Mouse (Mus musculus) limb, embryonic 15.5 days (tissue): Measurements from ENCODE around the gene Egfr. TPM values are rescaled to one million over a fixed set of nuclear protein-coding genes. Genes with fewer than 3 reads are reported as not detected.

ENCODE experiments used
- ATAC-seq: fragments of 200-750 bp; cut with Nextera tagmentation; 2 replicates; pipeline ENCODE4 v1.8.0; 2017; ENCODE audit warnings: low read depth, moderate TSS enrichment; ENCODE audit not compliant: insufficient number of reproducible peaks, low FRiP score, low TSS enrichment
- H3K27ac ChIP-seq: fragments of 300-500 bp; sonication (generic); 2 replicates; pipeline ENCODE4 v1.5.1; 2015; ENCODE audit warnings: moderate library complexity, mild to moderate bottlenecking, inconsistent platforms
- H3K27me3 ChIP-seq: fragments of 300-500 bp; sonication (generic); 2 replicates; pipeline ENCODE4 v1.6.1; 2015; ENCODE audit warnings: inconsistent platforms
- H3K36me3 ChIP-seq: fragments of 300-500 bp; sonication (generic); 2 replicates; pipeline ENCODE4 v1.6.1; 2015; ENCODE audit warnings: inconsistent platforms
- H3K4me1 ChIP-seq: fragments of 300-500 bp; sonication (generic); 2 replicates; pipeline ENCODE4 v1.6.1; 2015; ENCODE audit warnings: inconsistent platforms
- H3K4me2 ChIP-seq: fragments of 300-500 bp; sonication (generic); 2 replicates; pipeline ENCODE4 v1.6.1; 2015; ENCODE audit warnings: mild to moderate bottlenecking, inconsistent platforms
- H3K4me3 ChIP-seq: fragments of 300-500 bp; sonication (generic); 2 replicates; pipeline ENCODE4 v1.5.1; 2015; ENCODE audit warnings: mild to moderate bottlenecking, inconsistent platforms
- H3K9ac ChIP-seq: fragments of 300-500 bp; sonication (generic); 2 replicates; pipeline ENCODE4 v1.6.1; 2015; ENCODE audit warnings: inconsistent platforms
- H3K9me3 ChIP-seq: fragments of 300-500 bp; sonication (generic); 2 replicates; pipeline ENCODE4 v1.6.1; 2016; ENCODE audit warnings: inconsistent platforms
- WGBS: fragments of 180-500 bp; shearing (Covaris S2); methylation state at CpG from one replicate; pipeline ENCODE4 v1.1.7; 2015; 5-methylcytosine and 5-hydroxymethylcytosine counted together
- polyA plus RNA-seq: library from polyadenylated mRNA; unstranded; fragments of >200 nt; fragmentation: Nextera tagmentation; extraction: Ambion mirVana; gene quantifications from 2 replicates; pipeline ENCODE4 v1.2.1, GENCODE M21; 2015

Egfr gene
- polyA plus RNA-seq, 1 experiment from 2014 or later = 28.9 TPM

DNA sequence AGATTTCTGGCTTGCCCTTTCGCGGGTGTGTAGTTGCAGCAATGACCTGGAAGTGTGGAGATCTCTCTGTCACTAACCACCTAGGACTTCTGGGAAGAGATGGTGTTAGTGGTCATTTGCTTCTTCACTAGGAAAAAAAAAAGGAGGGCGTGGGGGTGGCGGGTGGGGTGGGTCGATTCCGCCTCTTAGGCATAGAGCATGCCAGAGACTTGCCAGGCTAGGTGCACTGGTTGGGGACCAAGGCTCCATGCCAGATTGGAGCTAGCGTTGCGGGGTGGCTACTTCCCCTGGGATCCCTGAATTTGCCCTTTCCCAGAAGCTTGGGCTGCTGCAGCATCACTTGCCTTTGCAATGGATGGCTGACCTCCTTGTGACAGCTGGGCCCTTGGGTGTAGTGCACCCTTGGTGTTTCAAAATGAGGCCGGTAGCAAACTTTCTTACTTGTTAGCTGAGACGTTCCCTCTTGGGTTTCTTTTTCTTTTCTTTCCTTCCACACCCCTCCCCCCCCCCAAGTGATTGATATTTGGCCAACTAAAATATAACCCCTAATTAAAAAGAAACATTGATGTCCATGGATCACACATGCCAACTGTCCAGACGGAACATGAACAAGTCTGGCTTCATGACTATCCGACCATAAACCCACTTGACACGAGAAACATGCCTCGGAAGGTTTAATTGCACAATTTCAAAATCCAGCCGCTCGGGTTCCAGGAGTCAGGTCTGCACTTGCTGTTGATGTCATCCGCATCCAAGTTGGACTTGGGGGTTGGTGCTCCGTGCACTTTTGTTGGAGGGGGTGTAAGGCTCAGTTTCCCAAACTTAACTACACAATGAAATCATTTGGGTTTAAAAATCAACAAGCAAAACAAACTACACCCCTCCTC, 1.4 kb downstream of the Egfr start:
- peak overlapping the region; percentile 56 for H3K4me3 ChIP-seq
- H3K36me3 ChIP-seq = no peaks in the 10 kb centered on the region
- peak overlapping the region; percentile 76 for H3K27ac ChIP-seq
- H3K27me3 ChIP-seq = no peaks in the 10 kb centered on the region; the same call in 1 of the 2 replicates
- 15% methylated on average over 18 of the region's 18 CpGs for WGBS
- no peaks in the 10 kb centered on the region for H3K9me3 ChIP-seq
- peak overlapping the region; percentile 78 for H3K9ac ChIP-seq
- H3K4me1 ChIP-seq = peaks cover 18% of the 10 kb centered on the region; the same call in 1 of the 2 replicates
- no peak for ATAC-seq
- H3K4me2 ChIP-seq = peak overlapping the region; percentile 81

DNA sequence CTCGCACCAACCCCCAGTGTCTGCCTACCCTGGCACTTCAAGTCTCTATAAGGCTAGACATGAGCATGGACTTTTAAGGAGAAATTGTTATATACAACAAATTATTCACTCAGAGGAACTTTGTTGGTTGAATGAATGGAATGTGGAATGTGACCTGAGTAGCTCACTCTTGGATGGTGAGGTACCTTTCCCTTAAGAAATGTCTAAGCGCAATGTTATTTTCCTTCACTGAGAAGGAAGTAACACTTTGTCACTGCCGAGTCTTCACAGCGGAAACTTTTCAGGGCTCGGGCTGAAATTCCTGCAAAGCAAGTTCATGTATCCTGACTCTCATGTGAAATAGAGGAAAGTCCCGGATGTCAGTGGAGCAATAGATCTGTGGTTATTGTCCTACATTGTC, 7.9 kb downstream of the Egfr start:
- H3K9ac ChIP-seq = no peak overlapping the region
- no peak for ATAC-seq
- 64% methylated on average over 6 of the region's 6 CpGs for WGBS
- 0 out of 2 replicates have a peak, but pooled peaks cover 2% of the 10 kb centered on the region for H3K36me3 ChIP-seq
- H3K4me3 ChIP-seq = no peak overlapping the region
- peaks cover 2% of the 10 kb centered on the region; the same call in 1 of the 2 replicates for H3K4me1 ChIP-seq
- H3K4me2 ChIP-seq = no peak overlapping the region
- no peaks in the 10 kb centered on the region for H3K27me3 ChIP-seq
- no peak overlapping the region for H3K27ac ChIP-seq
- H3K9me3 ChIP-seq = no peaks in the 10 kb centered on the region

DNA sequence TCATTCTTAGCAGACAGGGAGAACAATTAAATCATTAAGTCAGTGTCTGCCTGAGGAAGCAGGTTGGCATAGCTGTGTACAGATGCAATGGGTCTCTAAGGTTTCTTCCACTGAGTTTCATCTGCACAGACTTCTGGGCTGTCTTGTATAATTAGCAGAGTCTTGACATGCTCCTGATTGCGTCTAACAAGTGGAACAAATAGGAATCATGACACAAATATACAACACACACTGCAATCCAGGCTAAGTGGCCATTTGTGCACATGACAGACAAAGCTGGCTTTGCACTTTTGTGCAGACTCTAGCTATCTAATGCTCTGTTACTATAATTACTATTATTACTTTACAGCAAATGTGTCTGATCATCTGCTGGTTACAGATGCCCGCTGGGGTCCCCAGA, 9.2 kb downstream of the Egfr start:
- Histone ChIP-seq H3K9ac (no peak overlapping the region), H3K4me1 (peaks cover 3% of the 10 kb centered on the region; the same call in 1 of the 2 replicates)
- 76% methylated on average over 2 of the region's 2 CpGs for WGBS

DNA sequence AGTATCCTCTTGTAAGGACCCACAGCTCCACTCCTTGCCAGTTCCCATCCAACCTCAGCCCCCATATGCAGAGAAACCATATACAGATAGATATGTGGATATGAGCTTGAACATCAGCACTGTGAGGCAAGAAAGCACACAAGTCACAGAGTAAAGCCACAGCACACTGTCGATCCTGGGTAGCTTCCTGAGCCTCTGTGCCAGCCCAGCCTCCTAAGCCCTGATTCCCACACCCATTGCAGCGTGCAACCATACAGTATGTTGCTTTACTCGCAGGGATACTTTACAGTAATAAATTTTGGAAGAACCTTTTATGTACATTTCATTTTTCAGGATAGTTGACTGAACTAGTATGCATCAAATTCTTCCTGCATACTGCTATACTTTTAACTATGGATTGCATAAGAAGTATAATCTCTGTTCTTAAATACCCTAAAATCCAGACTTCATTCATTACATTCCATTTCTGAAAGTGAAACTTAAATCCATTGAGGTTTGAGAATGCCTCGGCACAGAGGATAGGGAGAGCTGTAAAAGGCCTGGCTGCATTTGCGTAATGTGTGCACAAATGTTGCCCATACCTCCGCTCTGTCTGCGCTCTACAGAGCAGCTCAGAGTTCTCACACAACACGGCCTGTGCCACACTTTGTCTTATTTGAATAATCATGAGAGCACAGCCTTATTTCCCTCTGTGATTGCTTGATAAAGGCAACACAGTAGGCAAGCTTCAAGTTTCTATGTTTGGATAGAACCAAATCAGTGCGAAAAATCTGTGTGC, 14.2 kb downstream of the Egfr start:
- H3K36me3 ChIP-seq = 0 out of 2 replicates have a peak, but pooled peaks cover 2% of the 10 kb centered on the region
- no peak overlapping the region for H3K9ac ChIP-seq
- no peak for ATAC-seq
- H3K4me1 ChIP-seq = peaks cover 24% of the 10 kb centered on the region
- no peaks in the 10 kb centered on the region for H3K27me3 ChIP-seq
- H3K4me2 ChIP-seq = no peak overlapping the region
- no peak overlapping the region for H3K4me3 ChIP-seq
- WGBS = 51% methylated on average over 9 of the region's 9 CpGs
- 0 out of 2 replicates have a peak overlapping the region, but pooled peaks have one; percentile 2 for H3K27ac ChIP-seq
- H3K9me3 ChIP-seq = no peaks in the 10 kb centered on the region

More for the DNA sequence above, 9.2 kb downstream of the Egfr start:
- no peak overlapping the region for H3K4me2 ChIP-seq
- ATAC-seq = no peak
- no peaks in the 10 kb centered on the region for H3K9me3 ChIP-seq
- H3K4me3 ChIP-seq = no peak overlapping the region
- H3K27me3 ChIP-seq = no peaks in the 10 kb centered on the region
- no peak overlapping the region for H3K27ac ChIP-seq
- H3K36me3 ChIP-seq = 0 out of 2 replicates have a peak, but pooled peaks cover 2% of the 10 kb centered on the region

DNA sequence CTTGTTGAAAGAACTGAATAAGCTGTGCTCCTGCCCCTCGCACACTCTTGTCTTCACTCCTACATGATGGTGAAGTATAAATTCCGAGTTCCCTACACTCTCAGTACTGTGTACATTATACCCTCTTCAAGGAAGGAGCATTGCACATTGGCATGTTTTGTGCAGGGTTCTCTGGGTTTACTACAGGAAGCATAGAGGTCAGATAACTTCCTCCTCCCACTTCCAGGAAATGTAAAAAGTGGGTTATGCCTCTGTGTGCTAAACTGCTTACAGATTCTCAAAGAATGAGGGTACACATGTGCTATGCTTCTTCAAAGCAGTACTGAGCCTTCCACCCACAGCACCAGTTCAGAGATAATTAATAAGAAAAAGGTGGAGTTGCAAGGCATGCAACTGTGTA, 16.0 kb downstream of the Egfr start:
- Histone ChIP-seq H3K9ac (no peak overlapping the region), H3K9me3 (no peaks in the 10 kb centered on the region), H3K4me1 (peaks cover 24% of the 10 kb centered on the region), H3K4me3 (no peak overlapping the region), H3K27me3 (no peaks in the 10 kb centered on the region), H3K27ac (no peak overlapping the region), H3K4me2 (no peak overlapping the region), H3K36me3 (0 out of 2 replicates have a peak, but pooled peaks cover 2% of the 10 kb centered on the region)
- ATAC-seq = no peak
- WGBS = 79% methylated on average over 2 of the region's 2 CpGs

DNA sequence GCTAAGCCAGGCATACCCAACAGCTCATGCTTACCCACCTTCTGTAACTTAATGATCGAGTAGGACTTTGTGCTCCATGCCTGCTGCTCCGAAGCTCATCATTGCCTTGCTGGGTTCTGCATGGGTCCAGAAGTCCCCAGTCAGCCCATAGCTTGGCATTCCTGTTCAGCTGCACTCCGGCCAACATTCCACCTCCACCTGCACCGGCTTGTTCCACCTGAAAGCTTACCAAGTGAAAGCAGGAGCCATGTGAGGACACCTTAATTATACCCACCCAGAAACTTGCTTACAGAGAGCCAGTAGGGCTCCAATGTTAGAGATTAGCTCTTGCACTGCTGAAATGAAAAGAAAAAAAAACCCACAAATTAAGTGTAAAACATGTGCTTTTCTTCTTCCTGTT, 17.3 kb downstream of the Egfr start:
- 69% methylated on average over 4 of the region's 4 CpGs for WGBS
- Histone ChIP-seq H3K27ac (peak overlapping the region; percentile 40), H3K4me2 (no peak overlapping the region), H3K9ac (no peak overlapping the region), H3K36me3 (no peaks in the 10 kb centered on the region), H3K4me1 (peaks cover 24% of the 10 kb centered on the region), H3K9me3 (no peaks in the 10 kb centered on the region), H3K27me3 (no peaks in the 10 kb centered on the region), H3K4me3 (no peak overlapping the region)
- no peak for ATAC-seq

DNA sequence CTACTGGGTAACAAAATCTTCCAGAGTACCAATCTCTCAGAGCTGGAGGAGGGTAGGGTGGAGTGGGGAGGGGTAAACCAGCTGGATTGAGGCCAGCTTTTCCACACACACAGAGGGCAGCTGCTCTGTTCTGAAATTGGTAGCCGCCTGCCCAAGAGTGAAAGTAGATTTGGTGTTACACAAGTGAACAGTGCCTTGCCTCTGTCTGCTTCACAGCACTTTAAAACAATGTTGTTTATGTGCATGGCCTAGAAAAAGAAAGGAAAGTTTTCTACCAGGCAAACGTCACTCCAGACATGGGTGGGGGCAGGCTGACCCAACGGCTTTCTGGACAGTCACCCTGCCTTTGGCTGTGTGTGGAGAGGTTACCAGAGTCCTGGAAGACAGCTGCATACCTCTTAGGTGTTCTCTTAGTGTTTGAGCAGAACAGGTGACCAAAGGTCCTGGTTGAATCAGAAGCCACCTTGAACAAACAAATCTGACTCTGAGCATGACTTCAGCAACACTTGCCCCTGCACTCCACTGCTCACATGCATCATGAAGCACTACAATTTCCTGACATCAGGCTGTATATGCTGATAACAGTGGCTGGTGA, 17.8 kb downstream of the Egfr start:
- Histone ChIP-seq H3K36me3 (no peaks in the 10 kb centered on the region), H3K4me3 (no peak overlapping the region), H3K9me3 (no peaks in the 10 kb centered on the region), H3K4me2 (no peak overlapping the region), H3K27ac (peak overlapping the region; percentile 40; the same call in 1 of the 2 replicates), H3K9ac (no peak overlapping the region), H3K27me3 (no peaks in the 10 kb centered on the region), H3K4me1 (peaks cover 24% of the 10 kb centered on the region)
- 39% methylated on average over 3 of the region's 3 CpGs for WGBS
- ATAC-seq = no peak

DNA sequence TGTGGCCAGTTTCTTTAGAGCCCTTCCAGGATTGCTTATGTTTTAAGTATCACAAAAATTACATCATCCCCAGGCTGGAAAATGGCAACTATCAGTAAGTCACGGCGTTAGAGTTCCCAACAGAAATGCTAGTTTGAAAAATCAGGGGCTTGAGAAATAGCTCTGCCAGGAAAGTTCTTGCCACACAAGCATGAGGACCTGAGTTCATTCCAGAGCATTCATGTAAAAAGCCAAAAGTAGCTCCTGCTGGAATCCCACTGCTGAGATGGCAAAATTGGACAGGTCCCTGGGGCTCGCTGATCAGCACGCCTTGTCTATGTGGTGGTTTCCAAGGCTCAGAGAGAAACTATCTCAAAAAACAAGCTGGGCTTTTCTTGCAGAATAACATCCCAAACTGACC, 19.0 kb downstream of the Egfr start:
- Histone ChIP-seq H3K4me3 (no peak overlapping the region), H3K9me3 (no peaks in the 10 kb centered on the region), H3K36me3 (no peaks in the 10 kb centered on the region), H3K9ac (no peak overlapping the region), H3K27ac (peak overlapping the region; percentile 43; the same call in 1 of the 2 replicates), H3K4me1 (peaks cover 23% of the 10 kb centered on the region), H3K27me3 (no peaks in the 10 kb centered on the region), H3K4me2 (no peak overlapping the region)
- ATAC-seq = no peak
- 65% methylated on average over 4 of the region's 4 CpGs for WGBS

DNA sequence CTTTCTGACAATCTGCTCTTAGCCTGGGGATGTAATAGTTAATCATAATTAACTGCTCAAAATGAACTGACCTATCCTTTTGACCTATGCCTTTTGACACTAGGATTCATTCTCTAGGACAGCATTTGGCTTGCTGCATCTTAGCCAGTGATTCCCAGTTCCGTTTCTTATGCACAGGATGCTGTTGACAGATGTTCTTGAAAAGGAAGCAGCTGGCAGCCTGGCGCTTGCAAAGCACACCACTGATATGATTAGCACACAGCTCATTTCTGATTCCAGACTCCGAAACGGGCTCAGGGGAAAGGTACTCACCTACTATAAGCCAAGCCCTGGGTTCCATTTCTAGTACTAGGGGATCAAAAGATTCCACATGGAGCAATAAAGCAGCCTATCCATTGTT, 20.7 kb downstream of the Egfr start:
- Histone ChIP-seq H3K4me3 (no peak overlapping the region), H3K36me3 (no peaks in the 10 kb centered on the region), H3K4me2 (no peak overlapping the region), H3K27me3 (no peaks in the 10 kb centered on the region), H3K4me1 (peaks cover 25% of the 10 kb centered on the region), H3K9ac (no peak overlapping the region), H3K27ac (no peak overlapping the region), H3K9me3 (no peaks in the 10 kb centered on the region)
- 54% methylated on average over 4 of the region's 4 CpGs for WGBS
- ATAC-seq = no peak

DNA sequence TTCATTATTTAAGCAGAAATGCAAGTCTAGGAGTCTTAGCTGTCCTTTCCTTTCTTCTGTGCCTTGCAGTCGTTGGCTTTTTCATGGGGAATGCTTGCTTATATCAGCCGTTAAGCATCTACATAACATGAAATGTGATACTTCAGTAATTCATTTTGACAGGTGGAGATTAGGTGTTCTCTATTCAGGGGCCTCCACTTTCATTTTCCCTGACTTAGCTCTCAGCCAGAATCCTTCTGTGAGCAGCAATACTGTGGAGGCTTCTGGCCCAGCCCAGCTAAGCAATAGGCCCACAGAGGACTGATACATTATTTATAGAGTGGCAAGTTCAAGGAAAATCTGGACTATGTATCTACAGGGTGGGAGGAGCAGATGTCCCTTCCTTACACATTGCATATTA, 25.0 kb downstream of the Egfr start:
- ATAC-seq = no peak
- H3K4me1 ChIP-seq = peaks cover 11% of the 10 kb centered on the region; the same call in 1 of the 2 replicates

DNA sequence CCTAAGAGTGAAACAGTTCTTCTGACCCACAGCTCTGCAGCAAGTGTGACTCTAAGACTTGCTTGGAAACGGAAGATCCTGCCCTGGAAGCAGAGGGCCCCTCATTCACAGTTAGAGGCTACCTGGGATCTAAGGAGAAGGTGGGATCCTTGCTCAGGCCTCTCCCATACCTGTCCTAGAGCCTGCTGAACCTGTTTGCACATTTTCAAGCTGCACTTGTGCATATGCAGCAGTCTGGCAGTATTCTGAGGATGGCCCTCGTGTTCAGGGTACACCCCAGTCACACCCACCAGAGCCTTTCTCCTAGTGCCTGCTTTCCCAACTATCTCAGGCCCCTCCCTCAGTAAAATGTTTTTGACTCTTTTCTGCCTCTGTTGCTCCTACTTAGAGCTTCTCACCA, 29.6 kb downstream of the Egfr start:
- H3K27me3 ChIP-seq = no peaks in the 10 kb centered on the region
- no peak overlapping the region for H3K4me2 ChIP-seq
- no peak for ATAC-seq
- H3K4me1 ChIP-seq = peaks cover 17% of the 10 kb centered on the region
- H3K36me3 ChIP-seq = no peaks in the 10 kb centered on the region
- no peak overlapping the region for H3K9ac ChIP-seq
- H3K27ac ChIP-seq = no peak overlapping the region; the same call in none of the 2 replicates
- 54% methylated on average over 2 of the region's 2 CpGs for WGBS
- no peak overlapping the region for H3K4me3 ChIP-seq
- H3K9me3 ChIP-seq = no peaks in the 10 kb centered on the region

More for the DNA sequence above, 25.0 kb downstream of the Egfr start:
- Histone ChIP-seq H3K9me3 (no peaks in the 10 kb centered on the region), H3K36me3 (no peaks in the 10 kb centered on the region), H3K9ac (no peak overlapping the region), H3K27ac (no peak overlapping the region), H3K27me3 (no peaks in the 10 kb centered on the region), H3K4me3 (no peak overlapping the region), H3K4me2 (no peak overlapping the region)
- WGBS = 39% methylated on average over 2 of the region's 2 CpGs
